Mouse (Mus musculus) splenic B cell, adult 2 months (primary cell): ENCODE data around the gene Mmrn1.

Source experiments
- DNase-seq: peaks from one replicate; pipeline ENCODE4 v3.0.0-alpha.2; 2011; ENCODE audit warnings: low read depth, low spot score
- H3K27me3 ChIP-seq: 2 replicates; pipeline ENCODE4 v1.6.1; 2012; ENCODE audit warnings: mild to moderate bottlenecking, low read length, moderate library complexity, mixed read lengths; ENCODE audit not compliant: control insufficient read depth, poor library complexity, insufficient read depth, severe bottlenecking
- H3K36me3 ChIP-seq: 2 replicates; pipeline ENCODE4 v1.6.1; 2012; ENCODE audit warnings: mild to moderate bottlenecking, low read length, moderate library complexity, mixed read lengths; ENCODE audit not compliant: control insufficient read depth, poor library complexity, insufficient read depth, severe bottlenecking

The Mmrn1 gene

GRCm38 (mm10) chr6:61013780-61014179 is 89.0 kb downstream of the Mmrn1 start:
- Histone ChIP-seq H3K27me3 (no peaks in the 10 kb centered on the region), H3K36me3 (no peaks in the 10 kb centered on the region)
- no peak for DNase-seq

DNA sequence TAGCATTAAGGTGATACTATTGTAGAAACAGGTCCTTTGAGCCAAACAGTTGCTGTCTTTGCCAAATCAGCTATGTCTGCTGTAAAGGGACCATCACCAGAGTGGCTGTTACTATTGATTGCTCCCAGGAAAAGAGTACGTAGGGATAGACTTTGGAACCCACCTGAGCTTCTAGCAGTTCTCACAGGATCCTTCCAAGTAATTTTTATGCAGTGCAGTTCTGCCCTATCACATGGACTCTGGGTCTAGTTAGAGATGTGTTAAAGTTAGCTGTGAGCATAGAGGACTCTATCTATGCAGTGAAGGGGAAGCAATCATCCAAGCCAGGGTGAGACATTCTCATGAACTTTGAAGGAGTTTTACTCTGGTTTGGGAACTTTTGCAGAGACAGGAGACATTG is 94.9 kb downstream of the Mmrn1 start:
- no peaks in the 10 kb centered on the region for H3K27me3 ChIP-seq
- no peaks in the 10 kb centered on the region for H3K36me3 ChIP-seq
- no peak for DNase-seq

DNA sequence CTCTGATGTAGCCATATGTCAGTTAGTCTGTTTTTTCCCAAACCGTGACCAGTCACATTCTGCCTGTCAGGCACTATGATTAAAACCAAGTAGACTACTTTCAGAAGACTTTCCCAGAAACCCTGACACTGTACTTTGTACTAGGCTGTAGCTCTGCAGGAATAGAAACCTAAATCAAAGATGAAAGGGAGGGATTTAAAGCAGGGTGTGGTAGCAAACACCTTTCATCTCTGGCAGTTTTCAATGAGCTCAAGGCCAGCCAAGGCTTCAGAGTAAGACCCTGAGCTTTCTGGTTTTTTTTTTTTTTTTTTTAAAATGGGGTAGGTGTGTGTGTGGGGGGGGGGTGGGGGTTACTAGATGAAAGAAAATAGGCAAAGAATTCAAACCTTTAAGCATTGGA is 96.2 kb downstream of the Mmrn1 start:
- DNase-seq: no peak
- Histone ChIP-seq H3K36me3 (no peaks in the 10 kb centered on the region), H3K27me3 (no peaks in the 10 kb centered on the region)

- DNase-seq: no peak
- Histone ChIP-seq H3K27me3 (no peaks in the 10 kb centered on the region), H3K36me3 (no peaks in the 10 kb centered on the region)
Measured at GRCm38 (mm10) chr6:61033251-61033650, 108.5 kb downstream of the Mmrn1 start.
